Mouse (Mus musculus) embryonic stem cell, embryonic (primary cell): ENCODE data around the gene Oprm1.

Experiments
- CTCF ChIA-PET, 4 experiments: fragments of 300-600 bp in 2 of 4; fragments of 350-600 bp in 2 of 4; sonication (Branson Sonifier 250); formaldehyde crosslinking; loops; one replicate each; lab custom pipeline; 2022; ENCODE audit warnings: inconsistent platforms in 2 of 4; lab: Charles Lee
- POLR2A ChIA-PET, 4 experiments: fragments of 300-600 bp in 2 of 4; fragments of 350-600 bp in 2 of 4; sonication (Branson Sonifier 250); formaldehyde crosslinking; loops; one replicate each; lab custom pipeline; 2022; ENCODE audit warnings: antibody characterized with exemption in 4 of 4, inconsistent platforms in 1 of 4; lab: Charles Lee

Oprm1 gene

DNA sequence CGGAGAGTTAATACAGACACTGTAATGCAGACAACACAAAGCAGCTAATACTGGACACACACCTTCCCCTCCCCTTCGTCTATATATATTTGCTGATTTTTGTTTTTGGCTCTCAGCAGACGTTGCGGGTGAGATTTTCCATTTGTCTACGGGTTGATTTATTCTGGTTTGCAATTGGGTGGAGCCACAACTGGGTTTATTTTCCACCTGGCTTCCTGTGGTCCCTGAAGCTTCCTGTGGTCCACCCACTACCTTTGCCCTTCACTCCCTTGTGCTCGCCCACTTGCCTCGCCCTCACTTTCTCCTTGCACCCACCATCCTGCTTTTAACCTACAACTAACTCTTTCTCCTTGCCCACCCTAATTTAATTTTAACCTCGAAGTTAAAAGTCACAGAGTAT is 252.2 kb downstream of the Oprm1 start:
- ChIA-PET CTCF (no interaction called here), POLR2A (no interaction called here)

DNA sequence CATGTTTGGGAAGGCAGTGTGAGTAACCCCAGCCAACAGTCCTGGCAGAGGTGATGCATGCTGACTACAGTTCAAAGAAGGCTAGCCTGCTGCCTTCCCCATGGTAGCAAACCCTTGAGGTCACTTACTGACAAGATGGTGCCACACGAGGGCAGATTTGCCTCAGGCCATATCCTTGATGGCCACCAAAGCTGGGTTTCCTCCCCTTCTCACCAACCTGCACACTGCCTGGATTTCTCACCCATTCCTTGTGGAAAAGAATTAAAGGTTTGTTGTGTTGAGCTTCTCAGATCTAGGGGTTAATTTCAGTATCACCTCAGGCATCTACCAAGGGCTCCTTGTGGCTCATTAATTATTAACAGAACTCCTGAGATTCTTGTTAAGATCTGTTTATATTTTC is 256.9 kb downstream of the Oprm1 start:
- CTCF ChIA-PET: no interaction called here
- POLR2A ChIA-PET: no interaction called here

DNA sequence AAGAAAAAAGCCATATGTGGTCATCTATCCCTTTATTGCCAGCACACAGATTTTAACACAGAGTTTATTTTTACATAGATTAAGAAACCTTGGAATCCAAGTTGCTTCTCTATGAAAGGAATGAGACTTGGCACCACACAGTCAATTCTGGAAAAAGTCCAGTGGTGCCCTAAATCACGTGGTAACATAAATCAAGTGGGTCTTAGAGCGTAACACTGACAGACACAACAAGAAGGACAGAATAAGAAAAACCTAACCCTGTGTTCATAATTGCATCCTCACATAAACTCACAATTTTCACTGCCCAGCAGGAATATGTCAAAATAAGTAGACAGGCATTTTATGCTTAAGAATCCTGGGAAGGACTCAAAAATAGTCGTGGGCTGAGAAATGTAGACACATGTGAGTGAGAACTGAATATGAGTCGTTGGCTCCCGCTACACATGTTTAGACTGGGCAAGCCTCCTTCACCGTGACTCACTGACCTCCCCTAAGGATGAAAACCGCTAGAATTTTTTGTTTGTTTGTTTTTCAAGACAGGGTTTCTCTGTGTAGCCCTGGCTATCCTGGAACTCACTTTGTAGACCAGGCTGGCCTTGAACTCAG is 261.6 kb downstream of the Oprm1 start:
- CTCF ChIA-PET: no interaction called here
- POLR2A ChIA-PET: interaction anchor here in 1 of 4 experiments (0.7 kb wide), 1 partner anchor 290 kb away, joined by 4 read pairs; no protein-coding TSS in a partner anchor

DNA sequence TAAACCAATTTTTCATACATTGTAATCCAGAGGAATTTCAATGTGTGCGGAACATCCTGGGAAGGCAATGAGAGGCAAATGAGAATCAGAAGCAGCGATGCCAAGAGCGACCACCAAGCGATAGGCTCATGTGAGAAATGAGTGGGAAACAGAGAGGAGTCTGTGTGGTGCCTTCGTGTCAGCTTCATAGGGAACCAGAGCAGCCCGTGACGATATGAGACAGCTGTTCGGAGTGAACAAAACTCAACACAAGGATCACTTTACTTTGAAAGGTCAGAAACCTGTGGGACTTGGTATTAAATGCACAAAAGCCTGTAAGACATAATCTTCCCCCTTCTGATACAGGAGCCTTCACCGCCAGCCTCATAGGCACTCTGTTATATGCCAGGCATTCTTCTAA is 262.2 kb downstream of the Oprm1 start:
- CTCF ChIA-PET: no interaction called here
- POLR2A ChIA-PET: no interaction called here

DNA sequence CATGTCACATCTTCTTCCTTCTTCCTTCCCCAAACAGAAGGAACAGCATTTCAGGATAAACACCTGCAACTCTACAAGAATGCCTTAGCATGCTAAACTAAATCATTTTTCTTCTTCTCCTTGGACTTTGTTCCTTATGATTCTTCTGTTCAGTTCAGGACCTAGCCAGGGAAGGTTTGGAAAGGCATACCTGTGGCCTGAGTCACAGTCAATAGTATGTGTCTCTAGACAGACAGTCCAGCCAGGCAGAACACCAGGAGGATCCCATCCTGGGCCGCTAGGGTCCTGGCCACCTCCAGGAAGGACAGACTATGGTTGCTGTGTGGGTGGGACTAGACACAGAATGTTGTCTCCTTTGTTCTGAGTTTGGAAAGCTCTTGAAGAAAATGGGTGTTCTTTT is 266.7 kb downstream of the Oprm1 start:
- ChIA-PET POLR2A (no interaction called here), CTCF (interaction anchor here in 1 of 4 experiments (0.5 kb wide), 1 partner anchor 15 kb away, joined by 4 read pairs; no protein-coding TSS in a partner anchor)

DNA sequence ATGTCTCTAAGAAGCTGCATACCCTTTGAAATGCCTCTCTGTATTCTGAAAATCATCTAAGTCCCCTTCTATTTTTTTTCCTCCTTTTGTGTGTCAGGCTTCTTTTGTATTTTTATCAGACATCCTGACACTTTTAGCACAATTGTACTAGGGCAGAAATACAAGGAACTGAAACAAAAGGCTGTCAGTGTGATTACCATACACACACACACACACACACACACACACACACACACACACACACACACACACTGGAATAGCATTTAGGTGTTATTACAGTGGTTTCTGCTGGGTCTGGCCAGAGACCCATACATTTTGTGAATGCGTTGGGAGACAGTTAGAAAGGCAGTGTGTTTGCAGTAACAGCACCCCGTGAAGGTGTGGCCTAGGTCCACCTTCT is 275.2 kb downstream of the Oprm1 start:
- POLR2A ChIA-PET: no interaction called here
- CTCF ChIA-PET: interaction anchor here in 1 of 4 experiments (0.7 kb wide), 1 partner anchor 110 kb away, joined by 4 read pairs; no protein-coding TSS in a partner anchor

DNA sequence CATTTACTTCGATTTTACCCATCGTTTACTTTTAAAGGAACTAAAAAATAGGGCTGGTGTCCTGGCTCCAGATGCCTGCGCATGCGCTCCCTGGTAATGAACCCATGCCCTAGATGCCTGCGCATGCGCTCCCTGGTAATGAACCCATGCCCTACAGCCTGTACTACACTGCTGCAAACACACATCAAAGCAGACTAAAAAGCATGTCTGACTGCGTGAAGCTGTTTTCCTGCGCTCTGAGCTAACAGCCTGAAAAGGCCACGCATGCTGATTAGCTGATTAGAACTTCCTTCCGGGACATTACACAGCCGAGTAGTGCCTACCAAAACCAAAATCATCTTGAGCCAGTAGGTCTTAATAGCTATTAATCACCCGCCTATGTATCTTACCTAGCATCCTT is 277.2 kb downstream of the Oprm1 start:
- POLR2A ChIA-PET: no interaction called here
- CTCF ChIA-PET: no interaction called here

DNA sequence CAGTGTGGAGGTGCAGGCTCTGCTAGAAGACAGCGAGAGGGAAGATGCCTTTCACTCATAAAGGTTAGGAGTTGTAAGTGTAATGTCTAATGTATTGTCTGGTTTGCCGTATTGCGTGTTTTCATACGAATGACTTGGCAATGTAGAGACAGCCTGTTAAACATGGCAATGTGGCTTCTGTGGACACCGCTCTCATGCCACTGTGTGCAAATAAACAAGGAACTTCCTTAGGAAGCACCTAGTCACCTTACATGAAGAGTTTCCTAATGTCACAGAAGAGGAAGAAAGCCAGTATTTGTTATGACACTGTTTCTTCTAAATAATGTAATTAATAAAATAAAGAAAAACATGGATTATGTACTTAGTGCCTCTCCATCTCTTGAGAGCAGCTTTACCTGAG is 278.9 kb downstream of the Oprm1 start:
- POLR2A ChIA-PET: no interaction called here
- CTCF ChIA-PET: no interaction called here

DNA sequence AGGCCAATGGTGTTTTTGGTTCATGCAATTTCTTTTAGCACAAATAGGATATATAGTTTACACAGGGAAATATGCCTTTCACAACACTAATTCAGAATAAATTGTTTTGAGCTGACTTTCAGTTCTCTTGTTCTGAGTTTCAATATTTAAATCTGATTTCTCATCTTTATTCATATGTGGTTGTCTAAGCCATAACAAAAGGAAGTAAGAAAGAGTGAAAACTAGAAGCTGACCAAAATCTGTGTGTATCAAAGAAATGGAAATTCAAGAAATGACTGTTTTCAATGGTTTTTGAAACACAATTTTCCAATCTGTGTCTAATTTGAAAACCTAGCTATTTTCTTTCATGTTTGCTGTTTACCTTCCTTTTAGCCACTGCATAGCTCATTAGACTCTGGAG is 282.7 kb downstream of the Oprm1 start:
- POLR2A ChIA-PET: interaction anchor here in 1 of 4 experiments (1.5 kb wide), 1 partner anchor 10 kb away, joined by 3 read pairs; no protein-coding TSS in a partner anchor

DNA sequence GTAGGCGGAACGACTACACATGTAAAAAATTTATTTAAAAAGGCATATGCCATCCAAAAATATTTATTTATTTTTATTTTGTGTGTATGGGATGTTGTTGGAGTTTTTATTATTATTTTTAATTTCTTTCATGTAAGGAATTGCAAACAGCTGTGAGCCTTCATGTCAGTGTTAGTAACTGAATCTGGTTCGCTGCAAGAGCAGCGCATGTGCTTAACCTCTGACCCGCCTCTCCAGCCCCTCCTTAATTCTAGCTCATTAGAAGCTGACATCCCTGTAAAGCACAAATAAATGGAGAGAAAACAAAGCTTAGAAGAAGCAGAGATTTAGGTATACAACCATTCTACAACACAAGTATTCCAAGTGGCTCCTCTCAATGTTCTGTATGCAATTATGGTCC is 285.6 kb downstream of the Oprm1 start:
- POLR2A ChIA-PET: no interaction called here
- CTCF ChIA-PET: no interaction called here

More for the DNA sequence above, 282.7 kb downstream of the Oprm1 start:
- CTCF ChIA-PET: interaction anchor here in 1 of 4 experiments (0.7 kb wide), 1 partner anchor 1046 kb away, joined by 3 read pairs; no protein-coding TSS in a partner anchor

DNA sequence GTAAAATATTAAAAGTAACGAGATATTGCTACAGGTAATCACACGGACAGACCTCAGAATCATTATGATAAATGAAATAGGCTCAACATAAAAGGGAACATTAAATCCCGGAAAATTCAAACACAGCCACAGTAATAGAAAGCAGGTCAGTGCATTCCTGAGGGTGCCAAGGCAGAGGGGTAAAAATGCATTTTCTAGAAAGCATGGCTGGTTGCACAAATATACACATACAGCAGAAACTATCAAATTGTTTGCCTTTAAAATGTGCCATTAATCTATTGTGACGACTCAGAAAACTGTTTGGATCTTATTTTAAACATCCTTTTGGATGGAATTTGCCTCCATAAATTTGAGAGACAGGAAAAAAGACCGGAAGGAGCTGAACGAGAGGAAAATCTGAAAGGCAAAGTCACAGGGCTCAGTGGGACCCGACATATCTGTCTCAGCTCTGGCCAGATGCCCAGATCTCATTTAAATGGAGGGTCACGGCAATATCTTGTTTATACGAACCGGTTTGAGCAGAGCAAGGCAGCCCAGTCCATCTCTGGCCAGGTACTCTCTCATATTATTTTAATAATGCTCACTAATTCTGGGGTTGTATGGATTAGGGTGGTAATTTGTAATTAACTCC is 289.1 kb downstream of the Oprm1 start:
- ChIA-PET CTCF (no interaction called here), POLR2A (no interaction called here)

DNA sequence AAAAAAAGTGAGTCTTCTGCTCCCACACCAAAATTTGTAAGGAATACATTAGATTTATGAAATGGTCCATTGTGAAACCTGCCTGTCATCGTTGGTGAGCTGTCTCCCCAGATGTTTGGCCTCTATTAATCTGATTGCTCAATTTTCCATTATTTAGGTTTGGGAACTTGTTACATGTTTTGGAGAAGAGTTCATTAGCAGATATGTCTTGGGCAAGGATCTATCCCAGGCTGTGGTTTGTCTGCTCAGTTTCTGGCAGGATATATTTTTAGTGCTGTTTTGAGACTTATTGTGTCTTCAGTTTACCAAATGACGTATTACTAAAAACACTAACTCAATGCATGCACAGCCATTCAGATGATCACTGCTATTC is 289.6 kb downstream of the Oprm1 start:
- ChIA-PET POLR2A (no interaction called here), CTCF (no interaction called here)

DNA sequence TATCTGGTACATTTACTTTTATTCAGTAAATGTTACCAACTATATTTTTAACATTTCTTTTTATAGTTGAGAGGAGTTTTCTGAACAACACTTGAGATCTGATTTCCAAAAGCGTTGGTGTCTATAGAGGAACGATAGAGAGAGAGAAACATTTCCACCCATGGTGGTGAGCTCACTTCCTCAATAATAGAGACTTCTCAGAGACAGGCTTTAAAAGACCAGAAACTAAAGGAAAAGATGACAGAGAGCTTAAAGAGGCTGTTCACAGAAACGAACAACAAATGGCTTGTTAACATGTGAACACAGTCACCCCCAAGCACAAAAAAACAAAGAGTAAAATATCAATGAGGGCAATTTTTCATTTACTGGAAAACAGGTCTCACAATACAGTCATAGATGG is 291.6 kb downstream of the Oprm1 start:
- POLR2A ChIA-PET: interaction anchor here in 1 of 4 experiments (0.7 kb wide), 1 partner anchor 80 kb away, joined by 3 read pairs; no protein-coding TSS in a partner anchor
- CTCF ChIA-PET: no interaction called here

DNA sequence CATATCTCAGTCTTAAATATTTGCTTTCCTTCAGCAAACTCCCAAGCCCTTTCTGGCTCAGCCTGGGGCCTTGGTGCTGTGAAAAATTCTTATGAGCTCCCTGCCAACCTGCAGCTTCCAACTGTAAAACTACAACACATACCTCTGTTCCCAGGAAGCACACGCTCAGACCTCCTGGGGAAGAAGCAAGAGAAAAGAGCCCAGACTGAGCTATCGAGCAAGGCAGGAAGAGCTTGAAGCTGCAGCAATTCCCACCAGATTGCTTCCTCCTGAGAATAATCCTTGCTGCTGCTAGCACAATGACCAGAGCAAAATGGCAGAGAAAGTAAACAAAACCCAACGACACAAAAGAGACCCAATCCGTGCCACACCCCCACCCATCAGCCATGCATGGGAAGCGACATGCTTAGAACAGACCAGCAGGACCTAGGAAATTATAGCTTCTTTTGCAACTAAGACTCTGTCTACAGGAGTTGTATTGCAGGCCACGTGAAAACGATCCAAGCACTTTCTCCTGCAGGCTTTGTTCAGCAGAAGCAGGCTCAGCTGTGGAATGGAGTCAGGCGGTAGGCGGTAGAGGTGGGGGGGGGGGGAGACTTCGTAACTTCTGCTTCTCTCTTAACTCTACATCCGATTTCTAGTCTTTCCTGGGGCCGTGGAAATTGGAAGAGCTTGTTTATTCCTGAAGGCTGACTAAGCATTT is 294.2 kb downstream of the Oprm1 start, which contains the start of gene Ipcef1:
Ipcef1 (minus strand) TSS at position 164 of the 703 bp plus-strand sequence.
- POLR2A ChIA-PET: interaction anchor here in 1 of 4 experiments (0.9 to 1.0 kb wide), 2 partner anchors 13 to 15 kb away, joined by 3 to 4 read pairs; no protein-coding TSS in a partner anchor
- CTCF ChIA-PET: interaction anchor here in 1 of 4 experiments (2.2 kb wide), 1 partner anchor 16 kb away, joined by 6 read pairs; no protein-coding TSS in a partner anchor

DNA sequence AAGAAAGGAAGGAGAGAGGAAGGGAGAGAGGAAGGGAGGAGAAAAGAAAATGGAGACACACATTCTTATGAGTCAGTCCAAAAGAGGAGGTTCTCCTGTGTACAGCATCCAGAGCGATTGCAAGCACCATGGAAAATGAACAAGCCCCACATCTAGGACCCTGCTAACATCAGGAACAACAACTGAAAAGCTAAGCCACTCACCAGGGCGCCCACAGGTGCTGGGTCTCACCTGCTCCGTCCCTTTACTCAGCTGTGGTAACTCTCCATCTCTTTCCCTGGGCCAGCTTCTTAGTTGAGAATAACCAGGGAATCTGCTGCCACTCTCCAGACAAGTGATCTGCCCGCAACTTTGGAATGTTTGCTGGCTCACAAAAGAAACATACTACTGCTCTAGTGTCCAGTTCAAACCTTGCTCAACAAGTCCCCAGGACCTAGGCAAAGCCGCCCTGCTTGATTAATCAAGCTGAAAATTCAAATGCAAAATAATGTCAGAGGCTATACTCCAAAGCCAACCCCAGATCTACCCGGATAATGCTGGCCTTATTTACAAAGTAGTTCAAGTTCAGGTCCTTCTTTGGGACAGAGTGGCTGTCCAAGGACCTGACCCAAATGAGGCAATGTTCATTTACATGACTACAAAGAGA is 296.4 kb downstream of the Oprm1 start:
- CTCF ChIA-PET: interaction anchor here in 1 of 4 experiments (1.1 kb wide), 1 partner anchor 14 kb away, joined by 3 read pairs; no protein-coding TSS in a partner anchor
- POLR2A ChIA-PET: no interaction called here

DNA sequence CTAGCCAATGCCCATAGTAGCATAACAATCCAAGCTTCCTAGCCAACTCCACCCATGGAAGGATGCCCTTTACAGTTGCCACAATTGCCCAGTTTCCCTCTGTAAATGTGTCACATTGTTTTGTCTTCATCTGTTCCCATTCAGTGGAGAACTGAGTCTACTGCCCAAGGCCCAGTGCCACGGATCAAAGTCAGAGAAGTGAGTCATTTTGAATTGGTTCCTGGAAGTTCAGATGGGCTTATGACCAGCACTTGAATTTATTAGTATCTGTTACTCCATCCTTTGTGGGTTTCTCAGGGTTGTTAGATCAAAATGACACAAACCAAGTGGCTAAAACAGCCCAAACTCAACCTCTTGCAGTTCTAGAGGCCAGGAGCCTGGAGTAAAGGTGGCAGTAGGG is 299.2 kb downstream of the Oprm1 start:
- POLR2A ChIA-PET: no interaction called here
- CTCF ChIA-PET: interaction anchor here in 1 of 4 experiments (1.0 to 1.5 kb wide), 2 partner anchors 11 kb away, joined by 3 to 5 read pairs; no protein-coding TSS in a partner anchor

DNA sequence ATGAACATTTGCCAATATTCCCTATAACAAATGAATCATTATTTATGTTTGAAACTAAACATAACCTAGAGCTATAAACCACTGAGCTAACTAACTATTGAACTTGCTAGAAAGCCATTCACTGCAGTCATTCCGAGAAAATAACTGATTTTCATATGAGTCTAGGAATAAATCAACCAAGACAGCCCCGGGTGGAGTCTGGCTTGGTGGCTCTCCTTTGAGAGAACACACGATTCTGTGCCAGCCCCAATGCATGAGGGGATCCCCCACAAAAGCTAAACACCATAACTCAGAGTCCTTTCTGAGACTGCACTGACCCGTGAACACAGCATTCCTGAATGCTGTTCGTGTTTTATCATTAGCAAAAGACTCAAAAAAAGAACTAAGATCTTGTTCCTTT is 302.0 kb downstream of the Oprm1 start:
- ChIA-PET POLR2A (no interaction called here), CTCF (no interaction called here)

DNA sequence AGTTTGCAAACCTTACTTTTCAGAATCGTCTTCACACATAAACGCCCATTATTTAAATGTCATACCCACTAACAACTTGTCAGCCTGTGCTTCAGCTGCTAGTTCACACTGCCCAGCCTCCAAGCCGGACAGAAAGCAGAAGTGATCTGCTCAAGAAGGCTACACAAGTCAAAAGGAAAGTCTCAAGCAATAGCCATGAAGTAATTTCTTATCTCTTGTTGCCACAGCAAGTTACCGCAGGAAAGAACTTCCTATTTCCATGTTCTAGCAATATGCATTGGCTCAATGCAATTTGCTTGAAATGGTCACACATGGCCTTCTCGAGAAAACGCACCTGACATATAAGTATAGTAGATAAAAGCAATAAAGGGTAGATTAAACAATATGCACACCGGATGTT is 304.7 kb downstream of the Oprm1 start:
- ChIA-PET POLR2A (no interaction called here), CTCF (no interaction called here)

DNA sequence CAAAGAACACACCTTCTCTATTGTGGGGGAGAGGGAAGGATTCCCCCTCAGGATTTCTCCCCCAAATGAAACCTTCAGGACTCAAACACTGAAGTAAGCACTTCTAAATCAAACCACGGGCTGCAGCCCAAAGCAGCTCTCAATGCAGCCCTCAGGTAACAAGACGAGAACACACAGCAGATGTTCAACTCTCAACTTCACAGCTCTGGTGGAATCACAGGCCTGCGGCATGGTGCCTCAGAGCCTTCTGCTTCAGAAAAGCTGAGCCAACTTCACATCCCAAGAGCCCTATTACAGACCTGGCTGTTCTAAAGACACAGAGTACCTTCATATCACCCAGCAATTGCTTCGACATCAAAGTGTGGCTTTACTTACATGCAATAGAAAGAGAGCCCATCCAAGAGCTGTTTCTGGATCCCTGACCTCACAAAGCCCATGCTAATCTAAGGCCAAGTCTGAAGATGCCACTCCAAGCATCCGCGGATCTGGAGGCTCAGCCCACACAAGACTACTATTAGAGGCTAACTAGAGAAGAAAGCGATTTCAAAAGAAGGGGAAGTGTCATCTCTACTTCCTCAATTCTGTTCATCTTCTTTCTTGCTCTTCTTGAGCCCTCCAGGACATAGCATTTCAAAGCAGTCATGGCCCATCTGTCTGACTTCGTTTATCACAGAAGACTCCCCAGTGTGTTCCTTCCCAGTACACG is 305.6 kb downstream of the Oprm1 start:
- ChIA-PET CTCF (interaction anchor here in 1 of 4 experiments (0.5 kb wide), 1 partner anchor 1086 kb away, joined by 3 read pairs; no protein-coding TSS in a partner anchor), POLR2A (interaction anchor here in 1 of 4 experiments (0.6 kb wide), 1 partner anchor 93 kb away, joined by 3 read pairs; no protein-coding TSS in a partner anchor)
